Mouse (Mus musculus) granulocyte monocyte progenitor cell, adult 5-6 weeks (primary cell): Measurements from ENCODE around the gene Zmym5. TPM values are rescaled to one million over a fixed set of nuclear protein-coding genes. Genes with fewer than 3 reads are reported as not detected.
"Not testable (repeated sequence)": the region's sequence is repeated elsewhere in the genome, so short reads cannot be mapped to it uniquely, and the experiment has no call there.

Source experiments
- ATAC-seq: replicated peaks from 2 replicates; pipeline ENCODE4 v1.8.0; 2016; ENCODE audit warnings: mild to moderate bottlenecking, moderate TSS enrichment, inconsistent platforms; ENCODE audit not compliant: poor library complexity, severe bottlenecking
- total RNA-seq, 2 experiments: library from RNA; stranded (forward) in 1 of 2; stranded (reverse) in 1 of 2; fragments of 200-712, 200-1000 nt in 1 of 2; fragments of >200 nt in 1 of 2; fragmentation: Nextera tagmentation in 1 of 2; gene quantifications; 2 replicates each; pipeline ENCODE4 v1.2.3; 2014 to 2017

The Zmym5 gene
- total RNA-seq, 2 experiments from 2014 or later: 13.8 to 14.6 TPM

DNA sequence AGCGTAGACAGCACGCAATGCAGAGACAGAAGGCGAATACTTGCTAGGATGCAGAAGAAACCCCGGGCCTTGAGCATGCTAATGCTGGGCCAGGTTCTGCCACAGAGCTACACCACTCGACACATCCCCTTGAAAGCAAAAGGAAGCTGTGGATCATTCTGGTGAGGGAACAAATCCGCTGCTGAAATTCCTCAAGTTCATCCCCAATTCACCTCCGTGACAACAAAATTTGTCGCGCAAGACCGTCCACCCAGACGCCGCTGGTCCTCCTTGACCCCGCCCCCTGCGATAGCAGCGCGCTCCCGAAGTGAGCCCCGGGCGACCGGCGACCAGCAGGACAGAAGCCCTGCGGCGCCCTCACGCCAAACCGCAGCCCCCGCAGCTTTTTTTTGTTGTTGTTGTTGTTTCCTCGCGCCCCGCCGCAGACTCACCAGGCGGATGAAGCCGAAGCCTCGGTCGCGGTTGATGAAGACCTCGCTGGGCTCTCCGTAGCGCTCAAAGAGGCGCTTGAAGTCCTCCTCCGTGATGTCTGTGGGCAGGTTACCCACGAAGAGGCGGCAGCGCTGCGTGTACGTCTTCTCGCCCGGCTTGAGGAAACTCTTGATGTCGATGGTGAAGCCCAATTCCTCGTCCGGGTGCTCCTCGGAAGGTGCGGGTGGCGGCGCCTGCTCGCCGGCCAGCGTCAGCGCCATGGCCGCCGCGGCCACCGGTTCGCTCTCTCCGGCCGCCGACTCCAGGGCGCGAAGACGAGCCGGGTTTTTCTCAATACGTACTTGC is 34.0 kb downstream of the Zmym5 start:
- ATAC-seq: peak; percentile 60

DNA sequence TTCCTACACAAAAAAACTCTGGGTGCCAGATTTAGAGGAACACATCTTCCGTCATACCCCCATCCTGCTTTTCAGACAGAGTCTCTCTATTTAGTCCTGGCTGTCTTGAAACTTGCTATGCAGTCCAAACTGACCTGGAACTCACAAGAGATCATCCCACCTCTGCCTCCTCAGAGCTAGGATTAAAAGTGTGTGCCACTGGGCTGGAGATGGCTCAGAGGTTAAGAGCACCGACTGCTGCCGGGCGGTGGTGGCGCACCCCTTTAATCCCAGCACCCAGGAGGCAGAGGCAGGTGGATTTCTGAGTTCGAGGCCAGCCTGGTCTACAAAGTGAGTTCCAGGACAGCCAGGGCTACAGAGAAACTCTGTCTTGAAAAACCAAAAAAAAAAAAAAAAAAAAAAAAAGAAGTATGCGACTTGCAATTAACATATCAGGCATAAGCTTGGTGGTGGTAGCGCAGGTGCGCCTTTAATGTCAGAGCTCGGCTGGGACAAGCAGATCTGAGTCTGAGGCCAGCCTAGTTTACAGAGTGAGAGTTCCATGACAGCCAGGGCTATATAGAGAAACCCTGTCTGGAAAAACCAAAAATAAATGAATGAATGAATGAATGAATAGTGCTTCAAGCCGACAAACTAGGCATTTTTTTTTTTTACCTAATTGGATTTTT is 34.8 kb downstream of the Zmym5 start:
- no peak for ATAC-seq

DNA sequence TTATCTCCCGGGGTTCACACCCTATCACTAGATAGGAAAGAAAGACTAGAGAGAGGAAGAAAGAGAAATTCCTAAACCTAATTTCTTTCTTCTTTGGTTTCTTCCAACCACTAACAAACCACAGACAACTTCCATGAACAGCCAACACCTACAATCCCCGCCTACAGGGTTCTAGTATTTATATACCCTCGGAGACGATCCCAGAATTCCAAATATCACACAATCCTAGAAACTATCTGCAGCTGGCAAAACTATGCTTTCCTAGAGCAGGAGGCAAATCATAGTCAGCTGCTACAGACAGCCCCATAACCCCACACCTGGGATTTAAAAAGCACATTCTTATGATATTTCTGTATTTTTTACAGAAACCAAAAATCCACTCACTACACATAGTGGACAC is 36.1 kb downstream of the Zmym5 start:
- no peak for ATAC-seq

DNA sequence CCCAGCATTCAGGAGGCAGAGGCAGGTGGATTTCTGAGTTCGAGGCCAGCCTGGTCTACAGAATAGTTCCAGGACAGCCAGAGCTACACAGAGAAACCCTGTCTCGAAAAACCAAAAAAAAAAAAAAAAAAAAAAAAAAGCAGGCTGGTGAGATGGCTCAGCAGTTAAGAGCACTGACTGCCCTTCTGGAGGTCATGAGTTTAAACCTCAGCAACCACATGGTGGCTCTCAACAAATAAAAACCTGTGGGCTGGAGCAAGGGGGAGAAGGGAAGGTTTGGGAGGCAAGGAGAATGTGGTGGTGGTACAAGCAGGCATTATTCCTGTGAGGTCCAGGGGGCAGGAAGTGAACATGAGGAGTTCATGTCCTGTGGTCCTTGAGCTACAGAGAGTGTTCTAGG is 45.1 kb downstream of the Zmym5 start:
- ATAC-seq: not testable (repeated sequence)

DNA sequence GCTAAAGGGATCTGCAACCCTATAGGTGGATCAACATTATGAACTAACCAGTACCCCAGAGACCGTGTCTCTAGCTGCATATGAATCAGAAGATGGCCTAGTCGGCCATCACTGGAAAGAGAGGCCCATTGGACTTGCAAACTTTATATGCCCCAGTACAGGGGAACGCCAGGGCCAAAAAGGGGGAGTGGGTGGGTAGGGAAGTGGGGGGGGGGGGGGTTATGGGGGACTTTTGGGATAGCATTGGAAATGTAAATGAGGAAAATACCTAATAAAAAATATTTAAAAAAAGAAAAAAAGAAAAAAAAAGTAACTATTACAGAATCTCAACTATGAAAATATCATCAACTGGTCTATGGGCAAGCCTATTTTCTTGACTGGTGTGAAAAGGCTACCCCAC is 46.4 kb downstream of the Zmym5 start:
- not testable (repeated sequence) for ATAC-seq

DNA sequence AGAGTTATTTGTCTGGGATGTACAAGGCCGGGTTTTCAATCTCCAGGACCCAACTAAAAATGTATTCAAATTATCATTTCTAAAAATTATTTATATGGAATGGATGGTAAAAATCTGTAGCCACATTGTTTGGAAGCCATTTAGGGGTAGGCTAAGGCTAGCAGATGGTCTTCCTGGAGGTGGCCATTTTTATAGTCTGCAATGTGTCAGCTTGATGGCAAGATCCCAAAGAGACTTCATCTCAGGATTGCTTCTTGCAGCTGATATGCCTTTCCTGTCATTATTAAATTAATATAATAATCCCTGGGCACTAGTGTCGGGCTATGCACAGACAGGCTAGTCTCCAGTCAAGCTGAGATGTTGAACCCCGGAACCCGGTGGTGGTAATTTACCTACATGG is 60.2 kb downstream of the Zmym5 start:
- ATAC-seq: no peak

Other genes starting within 250 kb of the Zmym5 start
- 26.8 and 27.7 TPM in 2 replicates for gene Cenpj, start 236.3 kb downstream of the Zmym5 start, total RNA-seq (2014; fragmentation: Nextera tagmentation)
- gene Cenpj, start 236.3 kb downstream of the Zmym5 start, total RNA-seq (2017): 23.5 and 24.9 TPM in 2 replicates
- gene Parp4, start 236.1 kb downstream of the Zmym5 start, total RNA-seq (2014; fragmentation: Nextera tagmentation): 17.6 and 31.1 TPM in 2 replicates
- 3.6 and 4.2 TPM in 2 replicates for gene Parp4, start 236.1 kb downstream of the Zmym5 start, total RNA-seq (2017)
- gene Mphosph8, start 143.5 kb downstream of the Zmym5 start, total RNA-seq (2014; fragmentation: Nextera tagmentation): 32.2 and 40.3 TPM in 2 replicates
- gene Mphosph8, start 143.5 kb downstream of the Zmym5 start, total RNA-seq (2017): 25.2 and 32.5 TPM in 2 replicates
- 45.1 and 58.0 TPM in 2 replicates for gene Pspc1, start 33.4 kb downstream of the Zmym5 start, total RNA-seq (2014; fragmentation: Nextera tagmentation)
- gene Pspc1, start 33.4 kb downstream of the Zmym5 start, total RNA-seq (2017): 109 and 184 TPM in 2 replicates
- 58.6 and 64.5 TPM in 2 replicates for gene Zmym2, start 74.9 kb upstream of the Zmym5 start, total RNA-seq (2014; fragmentation: Nextera tagmentation)
- gene Zmym2, start 74.9 kb upstream of the Zmym5 start, total RNA-seq (2017): 31.7 and 33.8 TPM in 2 replicates
- gene Gja3, start 246.4 kb upstream of the Zmym5 start, total RNA-seq (2014; fragmentation: Nextera tagmentation): not detected in 2 replicates
- not detected in 2 replicates for gene Gja3, start 246.4 kb upstream of the Zmym5 start, total RNA-seq (2017)